Comparison of ENCODE assay signal across 25 mouse cellular contexts in the genomic region with DNA sequence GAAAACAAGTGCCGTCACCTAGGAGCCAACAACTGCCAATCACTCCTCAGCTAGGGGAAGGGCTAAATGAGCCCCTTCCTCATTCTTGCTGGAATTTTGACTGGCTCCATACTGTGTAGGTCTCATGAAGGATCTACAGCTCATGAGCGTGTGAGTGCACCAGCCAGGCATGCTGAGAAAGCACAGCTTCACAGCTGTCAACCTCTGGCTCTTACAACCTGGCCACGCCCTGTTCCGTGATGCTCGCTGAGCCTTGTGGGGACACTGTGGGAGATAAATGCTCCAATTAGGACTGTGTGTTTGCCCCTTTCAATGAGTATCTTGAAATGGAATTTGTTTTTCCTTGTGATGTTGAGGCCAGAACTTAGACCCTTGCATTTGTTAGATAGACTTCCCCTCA. TPM values are rescaled to one million over a fixed set of nuclear protein-coding genes. Genes with fewer than 3 reads are reported as not detected.
DNase-seq lines count a peak whose midpoint lies in the region; ATAC-seq and TF ChIP-seq lines count a peak whose summit lies in the region.
"Had no signal": no experiment of that assay in that cellular context is flagged by ENCODE, and none has a peak within 500 bp of the region (broad histone marks: within the 10 kb centered on the region; RNA-seq: fewer than 3 reads in every experiment).

No protein-coding gene starts in this region.

- no peak overlapping the region for H3K27ac ChIP-seq in intestine, embryonic 16.5 days (ENCODE audit: low read length)
- H3K27ac ChIP-seq in stomach, postnatal 0 days (replicated peaks): no peak overlapping the region
- H3K27ac ChIP-seq: embryonic facial prominence, embryonic 15.5 days; forebrain, embryonic 15.5 days; heart, adult 2 months; heart, embryonic 13.5 days; hindbrain, embryonic 12.5 days had no signal

- peaks cover 12% of the 10 kb centered on the region for H3K79me3 ChIP-seq in C2C12 (ENCODE audit: low read depth)

- peaks cover 55% of the 10 kb centered on the region for H3K36me3 ChIP-seq in C2C12 (ENCODE audit: control insufficient read depth, insufficient read depth)
- H3K36me3 ChIP-seq in intestine, embryonic 16.5 days (ENCODE audit: control insufficient read depth, insufficient read depth, low read length): no peaks in the 10 kb centered on the region
- H3K36me3 ChIP-seq in stomach, postnatal 0 days (ENCODE audit: control insufficient read depth, insufficient read depth, low read length): peaks cover 14% of the 10 kb centered on the region

- no peak for ATAC-seq in intestine, embryonic 16.5 days
- no peak for ATAC-seq in stomach, postnatal 0 days (ENCODE audit: low FRiP score, low TSS enrichment)
- no peak for ATAC-seq in monocyte, adult 5-6 weeks (replicated peaks; ENCODE audit: insufficient number of reproducible peaks, low FRiP score, low TSS enrichment, poor library complexity, severe bottlenecking)
- ATAC-seq: activated CD4-positive, CD25-positive, alpha-beta regulatory T cell, adult 4 months; forebrain, embryonic 15.5 days; hindbrain, embryonic 16.5 days; Patski had no signal

- H3K4me1 ChIP-seq in intestine, embryonic 16.5 days (ENCODE audit: control insufficient read depth, insufficient read depth, low read length): peaks cover 16% of the 10 kb centered on the region; the same call in 1 of the 2 replicates
- peaks cover 6% of the 10 kb centered on the region; the same call in 1 of the 2 replicates for H3K4me1 ChIP-seq in stomach, postnatal 0 days (replicated peaks; ENCODE audit: control insufficient read depth, insufficient read depth)

- no peak for TF ChIP-seq CTCF in C2C12 (IDR thresholded peaks at IDR 0.05; ENCODE audit: control insufficient read depth, insufficient read depth, insufficient read length)
- TF ChIP-seq CTCF in stomach, postnatal 0 days (IDR thresholded peaks at IDR 0.05; ENCODE audit: low read depth): no peak

- H3K9me3 ChIP-seq in intestine, embryonic 16.5 days (ENCODE audit: control insufficient read depth, low read length): no peaks in the 10 kb centered on the region
- no peaks in the 10 kb centered on the region for H3K9me3 ChIP-seq in stomach, postnatal 0 days (ENCODE audit: control insufficient read depth, low read length)
- H3K9me3 ChIP-seq: embryonic facial prominence, embryonic 15.5 days; forebrain, embryonic 15.5 days; heart, embryonic 13.5 days; hindbrain, embryonic 12.5 days had no signal

- H3K4me2 ChIP-seq in intestine, embryonic 16.5 days (ENCODE audit: low read depth, low read length): peak overlapping the region; percentile 34
- peak overlapping the region; percentile 37 for H3K4me2 ChIP-seq in stomach, postnatal 0 days (replicated peaks; ENCODE audit: low read depth)
- H3K4me2 ChIP-seq: embryonic facial prominence, embryonic 15.5 days; forebrain, embryonic 15.5 days; heart, embryonic 13.5 days; hindbrain, embryonic 12.5 days had no signal

- H3ac ChIP-seq in C2C12 (ENCODE audit: control insufficient read depth, insufficient read length, low read depth): peak overlapping the region; percentile 13

- H3K9ac ChIP-seq in intestine, embryonic 16.5 days (ENCODE audit: low read depth, low read length): no peak overlapping the region; the same call in 1 of the 2 replicates
- no peak overlapping the region for H3K9ac ChIP-seq in stomach, postnatal 0 days (ENCODE audit: low read length)
- H3K9ac ChIP-seq: embryonic facial prominence, embryonic 15.5 days; forebrain, embryonic 15.5 days; heart, embryonic 13.5 days; hindbrain, embryonic 12.5 days had no signal

- peak; percentile 73 for DNase-seq in heart, adult 11 months
- DNase-seq in heart, postnatal 4 days: no peak
- DNase-seq in stomach, postnatal 0 days (ENCODE audit: low spot score): no peak
- no peak for DNase-seq in frontal cortex, adult 2 months (ENCODE audit: extremely low spot score in 1 of 2, low spot score in 1 of 2)
- DNase-seq: adrenal gland, adult 2 months; adrenal gland, postnatal 25 days; cerebellum, adult 2 months; cerebellum, postnatal 14 days; embryo, embryonic 11 days; gastrocnemius, postnatal 10 days; heart, adult 2 months; heart, postnatal 36 days had no signal

- H3K4me3 ChIP-seq in C2C12 (ENCODE audit: insufficient read depth, poor library complexity, severe bottlenecking): no peak overlapping the region
- H3K4me3 ChIP-seq in intestine, embryonic 16.5 days (ENCODE audit: low read length): no peak overlapping the region
- H3K4me3 ChIP-seq in stomach, postnatal 0 days (ENCODE audit: low read depth, low read length): no peak overlapping the region; the same call in 1 of the 2 replicates
- H3K4me3 ChIP-seq: embryonic facial prominence, embryonic 15.5 days; forebrain, embryonic 15.5 days; heart, adult 2 months; hindbrain, embryonic 12.5 days had no signal

- no peaks in the 10 kb centered on the region for H3K27me3 ChIP-seq in C2C12 (ENCODE audit: control insufficient read depth, insufficient read depth, insufficient read length)
- H3K27me3 ChIP-seq in intestine, embryonic 16.5 days (replicated peaks; ENCODE audit: control insufficient read depth, insufficient read depth, low read length): no peaks in the 10 kb centered on the region
- H3K27me3 ChIP-seq in stomach, postnatal 0 days (ENCODE audit: control insufficient read depth, insufficient read depth, low read length): no peaks in the 10 kb centered on the region
- H3K27me3 ChIP-seq: CH12.LX; embryonic facial prominence, embryonic 15.5 days; forebrain, embryonic 15.5 days; heart, embryonic 13.5 days; Patski had no signal

- TF ChIP-seq EP300 in stomach, postnatal 0 days (optimal IDR thresholded peaks at IDR 0.05): no peak

- WGBS in intestine, embryonic 16.5 days: 72% methylated on average over 5 of the region's 5 CpGs
- 60% methylated on average over 5 of the region's 5 CpGs for WGBS in stomach, postnatal 0 days

- H3K79me2 ChIP-seq in C2C12 (ENCODE audit: control insufficient read depth, insufficient read depth): peaks cover 27% of the 10 kb centered on the region

TF ChIP-seq in C2C12, 6 proteins besides CTCF, POLR2A, EP300 and RAD21:
- TF ChIP-seq MYOD1 (IDR thresholded peaks at IDR 0.05; ENCODE audit: control insufficient read depth, insufficient read length, low read depth): no peak
- TF ChIP-seq CEBPB (IDR thresholded peaks at IDR 0.05; ENCODE audit: low read depth): no peak
- no peak for TF ChIP-seq USF1 (IDR thresholded peaks at IDR 0.05; ENCODE audit: low read depth)
- TF ChIP-seq MYOG (IDR thresholded peaks at IDR 0.05; ENCODE audit: control insufficient read depth, extremely low read depth, insufficient read length): no peak
- TF ChIP-seq FOSL1 (IDR thresholded peaks at IDR 0.05; ENCODE audit: insufficient read depth, low read length, poor library complexity, severe bottlenecking): no peak
- TF ChIP-seq MAX (IDR thresholded peaks at IDR 0.05): no peak

RNA-seq across cellular contexts. Expression of a gene that starts 3.4 kb away (rescaled TPM):
- 100 to 1,000 TPM; 101 to 108 TPM for total RNA-seq in heart, postnatal 4 days (2021)
- polyA plus RNA-seq in C2C12 (2012; fragmentation: generic; extraction: Trizol): 110 TPM
- 167 and 175 TPM in 2 replicates for polyA plus RNA-seq in intestine, embryonic 16.5 days (2015; fragmentation: Nextera tagmentation; extraction: Ambion mirVana)
- polyA plus RNA-seq in stomach, postnatal 0 days (2015; fragmentation: Nextera tagmentation; extraction: Ambion mirVana): 167 and 178 TPM in 2 replicates
- polyA plus RNA-seq in frontal cortex, adult 2 months (2012; rRNA removed): 14.5 and 16.9 TPM in 2 replicates
- 0.21 to 1.2 TPM in 2 of 3 replicates, not detected in the other for total RNA-seq in monocyte, adult 5-6 weeks (2017)
- total RNA-seq: CH12.LX had no signal

RNA-seq across cellular contexts. Expression of a gene that starts 12.2 kb away (rescaled TPM):
- total RNA-seq in heart, postnatal 4 days (2021): 1 to 10 TPM; 5.3 to 6.8 TPM
- 2.1 TPM for polyA plus RNA-seq in C2C12 (2012; fragmentation: generic; extraction: Trizol)
- polyA plus RNA-seq in intestine, embryonic 16.5 days (2015; fragmentation: Nextera tagmentation; extraction: Ambion mirVana): 5.7 and 6.5 TPM in 2 replicates
- polyA plus RNA-seq in stomach, postnatal 0 days (2015; fragmentation: Nextera tagmentation; extraction: Ambion mirVana): 4.6 and 5.0 TPM in 2 replicates
- 1.8 and 2.6 TPM in 2 replicates for polyA plus RNA-seq in frontal cortex, adult 2 months (2012; rRNA removed)
- 4.9 to 6.2 TPM (median 5.5 TPM) in 3 replicates for total RNA-seq in monocyte, adult 5-6 weeks (2017)

RNA-seq across cellular contexts. Expression of a gene that starts 12.9 kb away (rescaled TPM):
- 10 to 100 TPM; 13.3 to 13.8 TPM for total RNA-seq in heart, postnatal 4 days (2021)
- polyA plus RNA-seq in C2C12 (2012; fragmentation: generic; extraction: Trizol): 16.7 TPM
- polyA plus RNA-seq in intestine, embryonic 16.5 days (2015; fragmentation: Nextera tagmentation; extraction: Ambion mirVana): 15.4 and 17.8 TPM in 2 replicates
- polyA plus RNA-seq in stomach, postnatal 0 days (2015; fragmentation: Nextera tagmentation; extraction: Ambion mirVana): 10.7 and 12.4 TPM in 2 replicates
- 12.1 and 12.6 TPM in 2 replicates for polyA plus RNA-seq in frontal cortex, adult 2 months (2012; rRNA removed)
- total RNA-seq in monocyte, adult 5-6 weeks (2017): 9.1 to 14.9 TPM (median 11.6 TPM) in 3 replicates

RNA-seq across cellular contexts. Expression of a gene that starts 15.5 kb away (rescaled TPM):
- total RNA-seq in heart, postnatal 4 days (2021): not detected
- not detected for polyA plus RNA-seq in C2C12 (2012; fragmentation: generic; extraction: Trizol)
- polyA plus RNA-seq in intestine, embryonic 16.5 days (2015; fragmentation: Nextera tagmentation; extraction: Ambion mirVana): not detected in 2 replicates
- polyA plus RNA-seq in stomach, postnatal 0 days (2015; fragmentation: Nextera tagmentation; extraction: Ambion mirVana): 0.63 and 1.0 TPM in 2 replicates
- polyA plus RNA-seq in frontal cortex, adult 2 months (2012; rRNA removed): 0.04 and 0.06 TPM in 2 replicates
- 0.75 TPM in 1 of 3 replicates, not detected in the others for total RNA-seq in monocyte, adult 5-6 weeks (2017)
- total RNA-seq: adrenal gland, postnatal 25 days; gastrocnemius, postnatal 10 days; gastrocnemius, postnatal 4 days; heart, adult 2 months; heart, postnatal 36 days had no signal
- polyA plus RNA-seq: activated CD4-positive, CD25-positive, alpha-beta regulatory T cell, adult 4 months; adrenal gland, adult 2 months; embryonic facial prominence, embryonic 15.5 days; forebrain, embryonic 15.5 days; heart, embryonic 13.5 days; hindbrain, embryonic 12.5 days had no signal

RNA-seq across cellular contexts. Expression of a gene that starts 43.8 kb away (rescaled TPM):
- total RNA-seq in heart, postnatal 4 days (2021): 1,000 to 10,000 TPM; 1,037 to 1,183 TPM
- 1.9 TPM for polyA plus RNA-seq in C2C12 (2012; fragmentation: generic; extraction: Trizol)
- polyA plus RNA-seq in intestine, embryonic 16.5 days (2015; fragmentation: Nextera tagmentation; extraction: Ambion mirVana): 0.77 and 0.95 TPM in 2 replicates
- 0.24 and 0.46 TPM in 2 replicates for polyA plus RNA-seq in stomach, postnatal 0 days (2015; fragmentation: Nextera tagmentation; extraction: Ambion mirVana)
- 13.8 and 28.8 TPM in 2 replicates for polyA plus RNA-seq in frontal cortex, adult 2 months (2012; rRNA removed)
- 3.0 TPM in 1 of 3 replicates, not detected in the others for total RNA-seq in monocyte, adult 5-6 weeks (2017)
- polyA plus RNA-seq: activated CD4-positive, CD25-positive, alpha-beta regulatory T cell, adult 4 months; forebrain, embryonic 11.5 days; forebrain, embryonic 15.5 days had no signal
